Mouse (Mus musculus) spleen, postnatal 14 days (tissue): ENCODE data around the gene 4930430F08Rik.
"Not testable (repeated sequence)": the region's sequence is repeated elsewhere in the genome, so short reads cannot be mapped to it uniquely, and the experiment has no call there.

Source experiments
- DNase-seq, 2 experiments: peaks; one replicate each; pipeline ENCODE4 v3.0.0; 2021 to 2022; ENCODE audit warnings: low spot score in 2 of 2

4930430F08Rik gene

DNA sequence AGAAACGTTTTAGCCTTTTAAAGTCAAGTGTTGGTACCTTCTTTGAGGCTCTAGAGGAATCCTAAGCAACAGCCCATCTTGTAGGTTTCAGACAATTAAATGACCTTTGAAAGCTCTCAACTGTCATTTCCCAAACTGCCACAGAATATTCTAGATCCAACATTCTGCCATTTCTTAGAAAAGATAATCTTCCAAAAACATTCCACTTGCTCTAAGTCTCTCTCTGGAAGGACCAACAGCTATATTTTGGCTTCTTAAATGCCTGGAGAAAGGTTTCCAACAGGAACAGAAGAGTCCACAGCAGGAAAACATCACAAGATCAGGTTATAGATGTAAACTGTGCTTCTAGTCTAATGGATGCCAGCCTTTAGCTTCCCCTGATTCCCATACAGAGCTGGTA is at the start of gene 4930430F08Rik, which contains the start of gene 1700017N19Rik:
Gene 4930430F08Rik (minus strand): TSS at position 101 of the 400 bp plus-strand sequence.
Gene 1700017N19Rik (plus strand): TSS at position 162 of the 400 bp plus-strand sequence.
- DNase-seq, result no peak

GRCm38 (mm10) chr10:100629762-100630438 is 39.7 kb upstream of the 4930430F08Rik start:
- peak in 1 of 2 experiments; percentile 13 for DNase-seq

GRCm38 (mm10) chr10:100622494-100622893 is 32.3 kb upstream of the 4930430F08Rik start:
- no peak for DNase-seq

GRCm38 (mm10) chr10:100620040-100620439 is 29.8 kb upstream of the 4930430F08Rik start:
- DNase-seq, result no peak

DNA sequence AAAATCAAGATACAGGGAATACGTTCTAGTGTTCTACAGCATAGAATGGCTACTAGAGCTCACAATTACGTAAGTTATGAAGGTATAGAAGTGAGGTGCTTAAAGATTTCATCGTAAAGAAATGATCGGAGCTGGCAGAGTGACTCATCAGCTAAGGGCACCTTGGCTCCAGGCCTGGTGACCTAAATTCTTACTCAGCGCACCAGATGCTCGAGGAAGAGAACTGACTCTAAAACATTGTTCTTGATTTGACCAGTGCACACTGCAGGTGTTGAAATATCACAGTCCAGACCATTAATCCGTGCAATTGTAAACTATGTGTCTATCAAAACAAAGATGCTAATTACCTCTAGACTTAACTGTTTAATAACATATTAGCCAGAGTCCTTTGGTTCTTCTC is 29.3 kb upstream of the 4930430F08Rik start:
- no peak for DNase-seq

- no peak for DNase-seq
Observed at GRCm38 (mm10) chr10:100617233-100617903, 27.1 kb upstream of the 4930430F08Rik start.

DNA sequence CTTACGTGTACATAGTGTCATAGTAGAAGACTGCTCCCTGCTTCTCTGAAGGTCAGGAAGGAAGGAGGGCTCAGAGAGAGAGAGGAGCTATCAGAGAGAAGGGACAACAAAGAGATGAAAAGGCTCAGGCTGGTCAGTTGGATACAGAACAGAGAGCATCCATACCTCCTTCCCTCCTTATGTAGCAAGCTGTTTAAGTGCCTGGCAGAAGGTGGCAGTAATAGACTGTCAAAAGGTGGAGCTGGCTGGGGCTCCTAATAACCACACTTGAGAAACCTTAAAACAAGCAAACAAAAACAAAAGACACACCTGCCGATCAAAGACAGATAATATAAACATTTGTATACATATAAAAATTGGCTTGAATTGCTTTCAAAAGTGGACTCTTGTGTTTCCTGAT is 14.0 kb upstream of the 4930430F08Rik start:
- no peak for DNase-seq

DNA sequence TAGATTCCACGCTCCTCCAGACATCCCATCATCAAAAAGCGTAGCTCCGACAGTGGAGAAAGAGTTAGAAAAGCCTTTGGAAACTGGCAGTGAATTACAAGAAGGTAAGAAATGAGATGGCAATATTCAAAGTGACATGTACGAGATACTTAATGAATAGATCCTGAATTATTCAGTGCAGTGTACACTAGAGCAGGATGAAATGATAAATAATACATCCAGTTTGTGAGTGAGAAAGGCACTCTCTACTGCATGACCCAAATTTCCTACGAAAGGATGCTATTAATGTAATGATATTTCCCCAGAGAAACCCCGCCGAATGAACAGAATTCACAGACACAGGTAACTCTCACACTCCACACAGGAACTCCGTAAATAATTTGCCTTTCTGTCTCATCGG is 13.3 kb upstream of the 4930430F08Rik start:
- DNase-seq, result no peak

DNA sequence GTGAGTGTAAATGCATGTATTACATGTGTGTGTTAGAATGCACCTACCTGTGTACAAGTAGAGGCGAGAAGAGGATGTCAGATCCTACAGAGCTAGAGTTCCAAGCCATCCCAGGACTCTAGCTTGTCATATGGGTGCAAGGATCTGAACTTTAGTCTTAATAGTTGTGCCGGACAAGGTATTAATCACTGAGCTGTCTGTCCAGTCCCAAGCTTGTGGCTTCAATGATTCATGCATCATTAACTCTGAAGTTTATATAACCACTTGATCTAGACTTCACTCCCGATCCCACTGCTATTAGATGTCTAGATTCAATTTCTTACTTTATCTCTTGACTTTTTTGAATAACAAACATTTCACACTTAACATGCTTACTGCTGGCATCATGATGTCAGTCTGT is 8.1 kb upstream of the 4930430F08Rik start:
- no peak for DNase-seq

DNA sequence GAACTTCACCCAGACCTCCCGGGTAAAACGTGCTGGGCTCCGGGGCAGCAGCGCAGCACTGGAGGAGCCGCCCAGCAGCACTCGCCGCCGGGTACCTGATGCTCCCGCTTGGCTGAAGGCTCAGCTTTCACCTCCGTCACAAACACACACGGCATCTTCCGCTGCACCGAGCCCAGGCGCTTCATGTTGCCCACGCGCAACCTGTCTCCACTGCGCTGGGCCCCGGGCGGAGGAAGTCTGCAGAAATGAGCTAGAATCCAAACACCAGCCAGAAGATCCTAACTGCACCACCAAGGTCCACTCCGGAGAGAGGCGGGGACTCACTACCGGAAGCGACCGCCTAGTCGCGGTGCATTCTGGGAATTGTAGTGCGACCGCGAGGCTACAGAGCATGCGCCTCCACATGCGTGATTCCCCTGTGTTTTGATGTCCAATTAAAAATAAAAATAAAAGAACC is 1.3 kb downstream of the 4930430F08Rik start:
- peak; percentile 72 to 82 for DNase-seq

- DNase-seq, result no peak
Observed at GRCm38 (mm10) chr10:100588524-100588923, 1.7 kb downstream of the 4930430F08Rik start.

- no peak for DNase-seq
Observed at GRCm38 (mm10) chr10:100584178-100584577, 6.0 kb downstream of the 4930430F08Rik start.

DNA sequence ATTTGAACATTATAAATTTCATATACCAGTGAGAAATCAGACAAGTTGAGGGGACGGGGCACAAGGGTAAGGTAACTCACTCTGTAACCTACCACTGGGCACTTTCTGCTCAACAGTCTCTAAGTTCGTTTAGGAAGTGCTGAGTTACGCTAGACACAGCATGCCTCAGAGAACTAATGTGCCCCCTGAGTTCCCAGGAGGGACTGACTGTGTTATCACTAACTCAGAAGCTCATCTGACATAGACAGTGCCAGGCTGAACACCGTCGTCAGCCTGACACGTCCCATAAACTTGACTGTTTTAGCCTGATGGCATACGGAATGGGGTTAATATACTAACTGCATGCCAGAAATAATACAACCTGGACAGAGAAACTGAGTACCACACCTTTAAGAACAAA is 14.9 kb downstream of the 4930430F08Rik start:
- no peak for DNase-seq

DNA sequence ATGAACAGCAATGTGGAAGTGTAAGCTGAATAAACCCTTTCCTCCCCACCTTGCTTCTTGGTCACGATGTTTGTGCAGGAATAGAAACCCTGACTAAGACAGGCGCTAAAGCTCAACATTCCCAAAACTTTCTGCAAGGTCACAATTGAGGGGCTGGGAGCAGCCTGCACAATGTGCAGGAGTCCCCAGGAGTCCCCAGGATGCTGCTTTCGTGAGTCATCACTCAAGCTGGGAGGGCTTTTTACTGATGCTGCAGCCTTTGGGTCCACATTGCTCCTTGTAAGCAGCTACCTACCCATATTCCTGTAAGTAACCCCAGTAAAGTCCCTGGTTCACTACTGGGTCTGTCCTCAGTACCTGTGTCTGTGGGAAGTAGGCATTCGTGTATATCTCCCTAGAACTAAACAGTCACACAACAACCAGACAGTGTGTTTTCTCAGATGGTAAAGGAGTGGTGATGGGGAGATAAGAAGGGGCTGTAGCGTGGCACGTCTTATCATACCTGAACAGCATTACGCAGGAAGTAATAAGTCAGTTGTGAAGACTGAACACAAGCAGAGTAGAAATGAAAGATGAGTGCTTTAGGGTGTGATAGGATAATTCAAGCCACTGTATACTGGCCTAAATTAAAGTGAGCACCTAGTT is 15.6 kb downstream of the 4930430F08Rik start:
- no peak for DNase-seq

DNA sequence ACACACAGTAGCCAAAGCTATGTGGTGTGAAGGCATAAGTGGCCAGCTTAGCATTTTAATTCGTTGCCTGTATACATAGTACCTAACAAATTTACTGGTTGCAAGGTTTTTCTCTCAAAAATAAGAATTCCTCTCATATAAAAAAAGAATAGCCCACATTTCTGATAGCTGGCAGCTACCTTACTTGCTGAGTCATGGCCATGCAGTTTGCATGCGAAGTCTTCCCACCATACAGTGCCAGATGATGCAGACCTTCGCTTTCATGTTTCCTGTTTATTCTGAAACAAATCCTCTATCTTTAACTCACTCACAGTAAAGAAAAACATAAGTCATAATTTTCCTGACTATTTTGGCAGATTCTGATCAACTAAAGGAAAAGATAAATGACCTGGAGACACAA is 18.5 kb downstream of the 4930430F08Rik start:
- no peak for DNase-seq

GRCm38 (mm10) chr10:100564112-100564511 is 26.1 kb downstream of the 4930430F08Rik start:
- no peak for DNase-seq

GRCm38 (mm10) chr10:100560194-100560883 is 29.9 kb downstream of the 4930430F08Rik start:
- DNase-seq, result not testable (repeated sequence)

GRCm38 (mm10) chr10:100556566-100557175 is 33.6 kb downstream of the 4930430F08Rik start:
- DNase-seq, result no peak

DNA sequence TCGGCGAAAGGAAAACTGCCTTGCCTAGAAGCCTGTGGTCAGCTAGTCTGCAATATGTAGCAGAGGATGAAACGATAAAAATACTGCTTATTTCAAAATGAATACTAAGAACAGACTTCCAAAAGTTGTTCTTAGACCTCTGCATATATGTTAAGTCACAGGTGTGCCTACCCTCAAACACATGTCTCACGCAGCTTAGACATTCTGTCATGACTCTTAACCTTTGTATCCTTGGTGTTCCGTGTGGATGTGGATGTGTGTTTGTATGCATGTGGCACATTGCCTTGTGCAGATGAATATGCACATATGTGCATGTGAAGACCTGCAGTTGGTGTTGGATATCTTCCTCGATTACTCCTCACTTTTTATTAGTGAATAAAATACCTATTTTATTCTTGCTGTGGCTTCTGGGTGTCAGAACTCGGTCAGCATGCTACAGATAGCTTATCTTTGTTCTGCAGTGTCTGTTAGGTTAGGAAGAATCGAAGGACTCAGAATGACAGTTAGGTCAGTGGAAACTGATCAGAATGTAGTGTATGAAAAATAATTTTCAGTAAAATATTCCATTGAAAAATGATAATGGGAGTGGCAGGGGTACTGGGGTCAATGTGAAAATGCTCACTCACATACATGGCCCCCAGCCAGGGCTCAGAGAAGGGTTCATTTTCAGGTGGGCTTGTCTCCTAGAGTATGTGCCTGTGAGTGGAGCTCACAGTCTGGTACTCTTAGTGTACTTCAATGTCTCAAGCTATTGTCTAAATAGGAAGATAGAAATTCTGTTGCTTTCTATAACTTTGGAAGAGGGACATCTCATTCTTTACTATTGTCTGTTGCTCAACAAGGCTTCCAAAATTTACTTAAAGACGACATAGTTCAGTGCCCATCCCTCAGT is 65.5 kb downstream of the 4930430F08Rik start:
- no peak for DNase-seq

DNA sequence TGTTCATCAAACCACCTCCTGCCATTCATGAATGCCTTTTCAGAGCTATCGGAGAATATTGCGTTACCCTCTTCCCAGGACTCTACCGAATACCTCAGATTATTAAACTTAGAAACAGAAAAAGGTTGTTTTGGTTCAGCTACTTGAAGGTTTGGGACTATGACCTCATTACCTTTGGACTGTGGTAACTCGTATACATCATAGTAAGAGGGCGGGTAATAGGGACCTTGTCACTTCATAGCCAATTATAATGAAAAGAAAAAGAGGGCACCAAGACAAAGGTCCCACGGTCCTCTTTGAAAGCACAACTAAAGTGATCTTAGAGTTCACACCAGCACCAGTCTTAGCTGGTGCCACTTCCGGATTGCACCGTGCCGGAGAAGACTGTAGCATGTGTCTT is 67.9 kb downstream of the 4930430F08Rik start:
- no peak for DNase-seq
